ENCODE assay signal across 25 mouse cellular contexts in the genomic region with DNA sequence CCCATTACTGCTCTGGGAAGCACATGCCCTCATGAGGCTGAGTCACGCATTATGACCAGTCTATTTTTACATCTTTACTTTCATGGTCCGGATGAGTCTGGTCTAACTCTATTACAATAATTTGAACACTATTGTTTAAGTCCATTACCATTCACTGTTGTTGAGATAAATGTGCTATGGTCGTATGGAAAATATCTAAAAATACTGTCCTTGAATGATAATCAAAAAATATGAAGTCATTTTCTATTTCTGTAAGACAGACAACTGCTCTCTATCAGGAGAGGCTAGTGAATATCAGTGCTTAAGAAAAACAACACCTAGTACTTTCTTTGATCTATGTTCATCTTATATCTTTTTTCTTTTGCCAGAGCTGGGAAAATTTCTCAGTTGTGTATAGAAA.
"Had no signal": no experiment of that assay in that cellular context is flagged by ENCODE, and none has a peak within 500 bp of the region (broad histone marks: within the 10 kb centered on the region; RNA-seq: fewer than 3 reads in every experiment).

No protein-coding gene starts in this region.

- H3K36me3 ChIP-seq: heart, embryonic 10.5 days; heart, embryonic 12.5 days; hindbrain, embryonic 10.5 days; hindbrain, embryonic 12.5 days; intestine, embryonic 15.5 days; limb, embryonic 13.5 days; limb, embryonic 15.5 days; liver, embryonic 12.5 days had no signal

- ATAC-seq: hindbrain, embryonic 16.5 days; inflammation-experienced regulatory T-cells, adult 6 months; intestine, embryonic 15.5 days; intestine, postnatal 0 days; liver, embryonic 12.5 days had no signal

- H3K4me2 ChIP-seq: heart, embryonic 12.5 days; hindbrain, embryonic 12.5 days; hindbrain, embryonic 14.5 days; intestine, embryonic 15.5 days; limb, embryonic 13.5 days; limb, embryonic 15.5 days; liver, embryonic 12.5 days had no signal

- H3K27ac ChIP-seq: heart, embryonic 10.5 days; hindbrain, embryonic 10.5 days; hindbrain, embryonic 12.5 days; hindbrain, embryonic 14.5 days; intestine, embryonic 15.5 days; limb, embryonic 13.5 days; limb, embryonic 15.5 days; liver, embryonic 12.5 days; liver, embryonic 14.5 days had no signal

- H3K27me3 ChIP-seq: heart, embryonic 12.5 days; hindbrain, embryonic 12.5 days; intestine, embryonic 15.5 days; limb, embryonic 13.5 days; limb, embryonic 15.5 days; liver, embryonic 12.5 days had no signal

- H3K9ac ChIP-seq: heart, embryonic 12.5 days; hindbrain, embryonic 12.5 days; hindbrain, embryonic 14.5 days; intestine, embryonic 15.5 days; limb, embryonic 13.5 days; limb, embryonic 15.5 days; liver, embryonic 12.5 days; liver, embryonic 14.5 days had no signal

- H3K4me3 ChIP-seq: heart, embryonic 10.5 days; heart, embryonic 12.5 days; hindbrain, embryonic 10.5 days; hindbrain, embryonic 12.5 days; intestine, embryonic 15.5 days; limb, embryonic 13.5 days; limb, embryonic 15.5 days; liver, embryonic 12.5 days had no signal

- DNase-seq: gastrocnemius, postnatal 14 days; heart, adult 18-20 months; heart, postnatal 10 days; heart, postnatal 4 days; kidney, adult 18-20 months; kidney, adult 8-10 months; kidney, postnatal 10 days; kidney, postnatal 25 days; kidney, postnatal 4 days; layer of hippocampus, adult 9-11 months; layer of hippocampus, postnatal 36 days; left cerebral cortex, postnatal 4 days had no signal

- H3K4me1 ChIP-seq: heart, embryonic 10.5 days; heart, embryonic 12.5 days; hindbrain, embryonic 10.5 days; hindbrain, embryonic 12.5 days; intestine, embryonic 15.5 days; limb, embryonic 13.5 days; liver, embryonic 12.5 days had no signal

- H3K9me3 ChIP-seq: heart, embryonic 10.5 days; heart, embryonic 12.5 days; hindbrain, embryonic 10.5 days; hindbrain, embryonic 12.5 days; intestine, embryonic 15.5 days; limb, embryonic 13.5 days; limb, embryonic 15.5 days; liver, embryonic 12.5 days had no signal
